Mouse (Mus musculus) telencephalon, adult 2 months (tissue): ENCODE results near the gene Il1r1.

Experiments used
- DNase-seq: peaks from one replicate; pipeline ENCODE4 v3.0.0-alpha.2; 2011; ENCODE audit warnings: low read depth, low spot score

The Il1r1 gene

DNA sequence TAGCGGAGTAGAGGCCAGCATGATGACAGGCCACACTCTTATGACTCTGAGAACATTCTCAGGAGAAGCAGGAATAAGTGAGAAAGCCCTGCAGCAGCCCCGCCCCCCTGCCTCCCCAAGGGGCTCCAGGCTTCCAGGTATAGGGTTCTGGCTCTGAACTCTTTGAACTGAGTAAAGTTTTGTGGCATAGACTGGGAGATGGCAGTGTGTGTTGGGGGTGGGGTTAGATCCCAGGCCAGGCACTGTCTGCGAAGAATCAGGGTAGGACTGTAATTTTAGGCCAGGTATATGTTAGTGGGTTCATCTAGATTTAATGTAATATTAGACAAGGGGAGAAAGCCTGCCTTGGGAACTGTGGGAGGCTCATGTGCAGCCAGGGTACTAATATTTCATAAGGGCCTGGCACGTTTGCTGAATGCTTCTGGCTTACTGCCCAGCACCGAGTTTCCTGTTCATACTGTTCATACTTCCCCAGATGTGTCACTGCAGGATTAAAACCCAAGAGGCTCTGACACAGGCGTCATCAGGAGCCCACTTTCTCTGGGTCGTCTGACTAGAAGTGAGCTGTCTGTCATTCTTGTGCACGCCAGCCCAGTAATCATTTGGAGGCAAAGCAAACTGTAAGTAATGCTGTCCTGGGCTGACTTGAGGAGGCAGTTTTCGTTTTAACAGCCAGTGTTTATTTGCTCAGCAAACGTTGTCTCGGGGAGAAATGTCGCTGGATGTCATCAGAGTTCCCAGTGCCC lies at the start of gene Il1r1:
Gene Il1r1, plus strand, starts transcription at position 542 of the 746 bp plus-strand sequence.
- DNase-seq, result no peak

DNA sequence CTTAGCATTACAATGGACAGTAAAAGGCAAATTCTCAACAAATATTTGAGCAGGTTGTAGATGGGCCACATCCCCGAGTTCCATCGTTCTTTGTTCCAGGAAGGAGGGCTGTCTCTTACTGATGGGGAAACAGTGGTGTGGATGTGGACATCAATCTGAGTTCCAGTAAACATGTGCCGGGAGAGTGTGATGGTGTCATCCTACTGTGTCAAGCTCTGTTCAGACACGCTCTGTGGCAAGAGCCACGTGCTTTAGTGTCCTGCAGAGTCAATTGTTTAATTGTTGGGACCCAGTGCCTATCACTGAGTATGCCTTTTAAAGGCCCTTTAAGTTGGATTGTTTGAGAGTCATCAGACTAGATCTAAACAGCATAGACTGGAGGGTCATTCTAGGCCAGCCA lies 49.8 kb upstream of the Il1r1 start:
- no peak for DNase-seq

- no peak for DNase-seq
These were observed 49.1 kb upstream of the Il1r1 start for GRCm38 (mm10) chr1:40175797-40176196.

GRCm38 (mm10) chr1:40179031-40179430 lies 45.8 kb upstream of the Il1r1 start:
- no peak for DNase-seq

DNA sequence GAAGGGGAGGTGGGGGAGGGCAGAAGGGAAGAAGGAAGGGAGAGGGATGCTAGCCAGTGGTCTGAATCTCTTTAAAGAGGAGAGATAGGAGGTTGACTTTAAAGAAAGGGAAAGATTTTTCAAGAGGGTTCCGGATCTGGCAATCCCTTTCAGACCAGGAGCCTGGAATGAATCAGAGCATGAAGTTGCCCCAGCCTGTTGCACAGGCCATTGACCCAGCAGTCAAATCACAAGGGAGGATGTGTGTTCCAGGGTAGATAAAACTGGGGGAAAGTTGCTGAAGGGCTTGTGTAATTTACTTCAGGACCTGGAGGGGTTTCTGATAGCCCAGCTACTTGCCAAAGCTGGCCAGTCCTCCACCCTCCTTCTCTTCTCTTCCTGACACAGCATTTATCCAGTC lies 45.4 kb upstream of the Il1r1 start:
- DNase-seq, result no peak

DNA sequence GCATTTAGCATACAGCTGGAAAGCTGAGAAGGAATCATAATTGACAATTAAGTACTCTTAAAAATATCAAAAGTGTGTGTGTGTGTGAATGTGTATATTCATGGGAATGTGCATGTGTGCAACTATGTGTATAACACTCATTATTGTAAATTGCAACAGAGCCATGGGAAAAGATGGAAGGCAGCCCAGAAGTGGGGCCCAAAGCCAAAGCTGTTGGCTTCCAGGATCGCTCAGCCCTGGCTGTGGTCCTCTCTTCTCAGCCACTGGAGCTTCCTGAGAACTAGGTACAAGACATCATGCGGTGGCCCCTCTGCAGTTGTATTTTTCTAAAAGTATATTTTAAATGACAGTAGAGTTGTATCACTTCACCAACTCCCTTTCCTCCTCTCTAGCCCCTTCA lies 44.0 kb upstream of the Il1r1 start:
- DNase-seq, result no peak

DNA sequence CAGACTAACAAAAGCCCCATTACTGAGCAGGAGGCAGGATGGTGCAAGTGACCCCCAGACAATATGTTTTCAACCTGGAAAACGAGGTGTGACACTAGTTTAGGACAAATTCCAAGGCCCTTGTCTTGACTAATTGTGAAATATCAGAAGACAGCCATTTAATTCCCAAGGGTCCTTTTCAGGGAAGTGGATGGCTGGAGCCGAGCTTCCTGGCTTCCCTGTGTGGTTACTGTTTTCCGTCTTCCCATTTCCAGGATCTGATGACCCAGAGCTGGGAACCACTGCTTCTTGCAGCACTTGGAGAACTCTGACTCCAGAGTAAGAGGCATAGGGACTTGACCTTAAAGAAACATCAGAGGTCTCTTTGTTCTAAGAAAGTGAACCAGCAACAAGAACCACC lies 43.2 kb upstream of the Il1r1 start:
- no peak for DNase-seq

DNA sequence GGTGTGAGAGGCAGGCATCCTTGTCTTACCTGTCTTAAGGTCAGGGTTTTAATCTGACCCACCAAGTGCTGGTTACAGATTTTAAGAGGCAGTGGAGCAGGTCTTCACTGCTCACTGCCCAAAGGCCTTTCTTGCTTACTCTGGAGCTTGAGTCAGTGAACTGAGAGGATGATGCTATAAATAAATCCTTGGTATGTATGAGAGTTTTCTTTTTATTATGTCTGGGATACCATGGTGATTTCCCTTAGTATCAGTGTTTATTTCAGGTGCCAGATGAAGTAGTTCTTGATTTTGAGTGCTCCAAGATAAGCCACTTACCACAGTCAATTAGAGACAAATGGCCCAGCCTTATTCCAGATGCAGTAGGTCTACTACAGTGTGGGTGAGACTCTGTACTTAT lies 41.5 kb upstream of the Il1r1 start:
- DNase-seq, result no peak

GRCm38 (mm10) chr1:40187961-40188360 lies 36.9 kb upstream of the Il1r1 start:
- no peak for DNase-seq

- DNase-seq, result no peak
These were observed 34.9 kb upstream of the Il1r1 start for GRCm38 (mm10) chr1:40190025-40190424.

GRCm38 (mm10) chr1:40190837-40191236 lies 34.0 kb upstream of the Il1r1 start:
- DNase-seq, result no peak

DNA sequence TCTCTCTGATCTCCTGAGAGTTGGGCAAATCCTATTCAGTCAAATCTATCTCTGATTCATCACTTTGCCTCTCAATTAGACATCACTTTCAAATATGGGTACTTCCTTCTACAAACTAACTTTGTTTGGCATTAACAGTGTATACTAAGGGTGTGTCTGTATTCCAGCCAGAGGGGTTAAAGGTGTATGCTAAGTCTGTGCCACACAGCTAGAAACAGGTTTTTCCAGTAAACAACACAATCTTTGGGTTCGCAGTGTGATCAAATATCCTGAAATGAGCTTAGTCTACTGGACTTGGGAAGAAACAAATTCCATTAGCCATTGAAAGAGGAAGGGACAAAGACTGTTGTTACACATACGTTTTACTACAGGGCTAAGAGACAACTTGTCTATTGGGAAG lies 30.6 kb upstream of the Il1r1 start:
- no peak for DNase-seq

DNA sequence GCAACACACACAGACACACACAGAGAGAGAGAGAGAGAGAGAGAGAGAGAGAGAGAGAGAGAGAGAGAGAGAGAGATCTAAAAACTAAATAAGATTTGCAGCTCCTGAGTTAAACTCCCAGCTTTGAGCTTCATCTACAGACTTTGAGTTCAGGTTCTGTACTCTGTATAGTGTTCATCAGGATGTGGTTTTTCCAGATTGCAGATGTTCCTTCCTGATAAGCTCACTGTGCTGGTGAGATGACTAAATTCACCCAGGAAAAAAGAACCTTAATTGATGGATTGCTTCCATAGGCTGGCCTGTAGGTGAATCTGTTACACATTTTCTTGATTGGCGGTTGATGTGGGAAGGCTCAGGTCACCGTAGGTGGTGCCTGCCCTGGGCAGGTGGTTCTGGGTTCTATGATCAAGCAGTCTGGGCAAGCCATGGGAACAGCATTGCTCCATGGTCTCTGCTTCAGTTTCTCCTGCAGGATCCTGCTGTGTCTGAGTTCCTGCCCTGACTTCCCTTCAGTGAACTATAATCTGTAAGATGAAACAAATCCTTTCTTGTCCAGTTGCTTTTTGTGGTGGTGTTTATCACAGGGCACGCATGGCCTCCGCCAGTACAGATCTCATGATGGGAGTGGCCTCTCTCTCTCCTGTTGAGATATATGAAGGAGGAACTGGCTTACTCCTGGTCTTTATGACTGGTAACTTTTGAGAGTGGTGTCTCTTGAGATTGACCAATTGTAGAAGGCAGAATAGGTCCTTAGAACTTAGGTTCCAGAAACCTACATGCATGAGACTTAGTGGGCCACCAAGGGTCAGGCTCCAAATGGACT lies 11.3 kb upstream of the Il1r1 start:
- no peak for DNase-seq

- no peak for DNase-seq
These were observed 7.4 kb upstream of the Il1r1 start for GRCm38 (mm10) chr1:40217521-40217920.

DNA sequence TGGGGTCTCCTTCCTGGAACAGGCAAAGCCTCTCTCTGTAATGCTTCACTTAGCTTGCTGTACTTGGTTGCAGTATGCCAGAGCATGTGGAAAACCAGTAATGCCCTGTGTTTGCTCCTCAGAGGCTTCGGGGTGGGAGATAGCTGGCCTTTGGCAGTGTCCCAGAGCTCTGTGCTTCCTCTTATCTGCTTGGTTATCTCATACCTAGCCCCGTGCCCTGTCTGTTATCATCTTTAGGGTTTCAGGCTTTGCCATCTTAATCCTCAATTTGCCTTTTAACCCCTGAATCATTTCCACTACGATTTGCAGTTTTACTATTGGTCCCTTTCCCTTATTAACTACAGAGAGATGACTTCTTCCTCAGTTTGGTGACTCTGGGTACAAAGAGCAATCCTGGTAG lies 6.3 kb upstream of the Il1r1 start:
- DNase-seq, result no peak

DNA sequence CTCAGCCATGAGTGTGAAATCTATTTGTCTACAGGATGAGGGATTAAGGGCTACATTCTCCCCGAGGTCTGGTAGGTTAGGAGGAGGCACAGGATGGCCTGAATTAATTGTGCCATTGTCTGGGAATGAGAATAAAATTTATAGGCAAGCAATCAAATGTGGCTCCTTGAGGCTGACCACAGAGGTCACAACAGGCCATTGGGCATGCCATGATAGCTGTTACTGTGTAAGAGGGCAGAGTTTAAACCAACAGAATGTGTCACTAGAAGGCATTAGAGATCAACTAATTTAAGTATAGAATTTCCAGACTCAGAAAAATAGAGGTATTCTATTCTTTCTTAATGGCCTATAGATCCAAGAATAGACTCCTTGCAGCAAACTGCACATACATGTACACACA lies 4.3 kb upstream of the Il1r1 start:
- DNase-seq, result no peak

GRCm38 (mm10) chr1:40221864-40222263 lies 3.0 kb upstream of the Il1r1 start:
- DNase-seq, result no peak

GRCm38 (mm10) chr1:40222680-40223079 lies 2.2 kb upstream of the Il1r1 start:
- DNase-seq, result no peak

DNA sequence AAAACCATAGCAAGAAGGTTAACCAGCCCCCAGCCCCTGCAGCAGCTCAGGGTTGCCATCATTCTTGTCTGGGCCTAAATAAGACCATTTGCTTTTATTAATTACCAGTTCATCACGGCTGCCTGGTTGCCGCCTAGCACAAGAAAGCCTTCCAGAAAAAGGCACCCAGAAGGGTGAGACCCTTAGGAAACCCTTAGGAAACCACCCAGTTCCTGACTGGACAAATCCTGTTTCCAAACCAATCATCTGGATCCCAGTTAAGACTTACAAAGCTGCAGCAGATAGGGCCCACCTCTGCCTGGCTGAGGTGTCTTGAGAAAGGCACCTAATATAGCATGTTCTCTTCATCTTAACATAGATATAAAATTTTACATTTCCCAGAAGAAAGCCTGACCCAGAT lies 1.3 kb upstream of the Il1r1 start:
- DNase-seq, result no peak

GRCm38 (mm10) chr1:40225580-40225979 lies 700 bp downstream of the Il1r1 start:
- DNase-seq, result no peak

- no peak for DNase-seq
These were observed 4.2 kb downstream of the Il1r1 start for GRCm38 (mm10) chr1:40229033-40229432.

DNA sequence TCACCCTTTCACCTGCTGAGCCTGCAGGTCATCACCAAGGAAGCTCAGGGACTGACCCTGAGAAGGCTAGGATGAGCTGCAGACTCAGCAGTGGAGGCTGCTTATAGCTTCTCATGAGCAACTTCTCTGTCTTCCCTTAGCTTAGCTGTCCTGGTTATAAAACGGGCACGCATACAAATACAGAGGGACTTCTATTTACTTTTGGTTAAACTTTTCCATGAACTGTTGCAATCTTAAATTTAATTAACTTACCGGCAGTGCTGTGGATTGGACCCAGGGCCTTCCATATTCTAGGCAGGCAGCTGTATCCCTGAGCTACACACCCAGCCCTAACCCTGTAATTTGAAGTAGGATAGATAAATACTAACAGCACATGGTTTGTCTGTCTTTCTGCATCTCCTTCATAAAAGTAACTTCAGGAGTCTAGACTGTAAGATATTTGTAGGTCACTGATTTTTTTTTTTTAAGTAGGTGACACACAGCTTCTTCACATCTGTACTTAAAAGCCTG lies 4.9 kb downstream of the Il1r1 start:
- no peak for DNase-seq

- no peak for DNase-seq
These were observed 5.5 kb downstream of the Il1r1 start for GRCm38 (mm10) chr1:40230336-40230735.
